Mouse (Mus musculus): ENCODE measurements at regions not wholly inside any gene's neighbourhood (a gene's known extent, or its start where the extent isn't known, plus 50 kb on each side); places are given as distances from the start of the nearest gene placed in this dataset.

DNA sequence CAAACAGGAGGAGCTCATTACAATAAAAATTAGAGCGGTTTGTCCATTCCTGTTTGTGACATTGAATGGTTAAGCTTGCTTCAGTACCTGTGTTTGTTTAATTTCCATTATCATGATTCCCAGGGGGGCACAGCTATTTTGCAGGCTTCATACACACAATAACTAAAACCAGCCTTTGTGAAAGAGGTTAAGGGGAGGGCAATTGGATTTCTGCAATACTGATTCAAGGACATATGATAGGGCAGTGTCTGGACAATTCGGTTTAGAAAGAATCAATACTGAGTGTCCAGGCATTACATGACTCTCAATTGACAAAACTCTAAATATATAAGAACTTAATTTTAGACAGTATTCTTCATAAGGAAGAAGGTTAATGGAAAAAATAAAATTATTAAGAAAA is 284.7 kb upstream of the 4921530L21Rik start:
- Histone ChIP-seq H3K4me1 (ENCODE audit: control insufficient read depth, insufficient read depth) (no peaks in the 10 kb centered on the region), H3K9me3 (replicated peaks; ENCODE audit: control insufficient read depth, low read length) (no peaks in the 10 kb centered on the region), H3K4me2 (ENCODE audit: low read depth, low read length) (no peak overlapping the region), H3K9ac (replicated peaks; ENCODE audit: low read depth, low read length) (no peak overlapping the region), H3K27me3 (ENCODE audit: control insufficient read depth, insufficient read depth, low read length) (no peaks in the 10 kb centered on the region), H3K27ac (ENCODE audit: low read depth) (no peak overlapping the region), H3K4me3 (ENCODE audit: low read depth, low read length) (no peak overlapping the region), H3K36me3 (replicated peaks; ENCODE audit: control insufficient read depth, insufficient read depth, low read length) (no peaks in the 10 kb centered on the region)
- ATAC-seq (ENCODE audit: insufficient read depth, low read depth) (no peak), DNase-seq (ENCODE audit: low spot score) (no peak)
- TF ChIP-seq EP300 (IDR thresholded peaks at IDR 0.05; ENCODE audit: low read depth) (no peak), CTCF (IDR thresholded peaks at IDR 0.05; ENCODE audit: low read depth) (no peak)
- WGBS, result 82% methylated on average over 2 of the region's 2 CpGs

- ATAC-seq (ENCODE audit: insufficient read depth, low read depth), result no peak
- Histone ChIP-seq H3K9me3 (replicated peaks; ENCODE audit: control insufficient read depth, low read length) (no peaks in the 10 kb centered on the region), H3K27me3 (ENCODE audit: control insufficient read depth, insufficient read depth, low read length) (no peaks in the 10 kb centered on the region), H3K4me1 (ENCODE audit: control insufficient read depth, insufficient read depth) (no peaks in the 10 kb centered on the region), H3K36me3 (replicated peaks; ENCODE audit: control insufficient read depth, insufficient read depth, low read length) (no peaks in the 10 kb centered on the region), H3K27ac (ENCODE audit: low read depth) (no peak overlapping the region), H3K4me2 (ENCODE audit: low read depth, low read length) (no peak overlapping the region), H3K4me3 (ENCODE audit: low read depth, low read length) (no peak overlapping the region), H3K9ac (replicated peaks; ENCODE audit: low read depth, low read length) (no peak overlapping the region)
- TF ChIP-seq CTCF (IDR thresholded peaks at IDR 0.05; ENCODE audit: low read depth) (no peak), EP300 (IDR thresholded peaks at IDR 0.05; ENCODE audit: low read depth) (no peak)
- DNase-seq (ENCODE audit: low spot score), result no peak
- 51% methylated on average over 6 of the region's 6 CpGs for WGBS
Observed at GRCm38 (mm10) chr14:95645980-95646379, 235.1 kb upstream of the 4921530L21Rik start.

GRCm38 (mm10) chr14:95659552-95659951 is 221.5 kb upstream of the 4921530L21Rik start:
- Histone ChIP-seq H3K9ac (replicated peaks; ENCODE audit: low read depth, low read length) (no peak overlapping the region), H3K27ac (ENCODE audit: low read depth) (no peak overlapping the region), H3K9me3 (replicated peaks; ENCODE audit: control insufficient read depth, low read length) (no peaks in the 10 kb centered on the region), H3K27me3 (ENCODE audit: control insufficient read depth, insufficient read depth, low read length) (no peaks in the 10 kb centered on the region), H3K4me3 (ENCODE audit: low read depth, low read length) (no peak overlapping the region), H3K4me1 (ENCODE audit: control insufficient read depth, insufficient read depth) (no peaks in the 10 kb centered on the region), H3K36me3 (replicated peaks; ENCODE audit: control insufficient read depth, insufficient read depth, low read length) (no peaks in the 10 kb centered on the region), H3K4me2 (ENCODE audit: low read depth, low read length) (no peak overlapping the region)
- DNase-seq (ENCODE audit: low spot score), result no peak
- TF ChIP-seq CTCF (IDR thresholded peaks at IDR 0.05; ENCODE audit: low read depth) (no peak), EP300 (IDR thresholded peaks at IDR 0.05; ENCODE audit: low read depth) (no peak)
- ATAC-seq (ENCODE audit: insufficient read depth, low read depth), result no peak
- WGBS, result 64% methylated on average over 1 of the region's 1 CpGs

DNA sequence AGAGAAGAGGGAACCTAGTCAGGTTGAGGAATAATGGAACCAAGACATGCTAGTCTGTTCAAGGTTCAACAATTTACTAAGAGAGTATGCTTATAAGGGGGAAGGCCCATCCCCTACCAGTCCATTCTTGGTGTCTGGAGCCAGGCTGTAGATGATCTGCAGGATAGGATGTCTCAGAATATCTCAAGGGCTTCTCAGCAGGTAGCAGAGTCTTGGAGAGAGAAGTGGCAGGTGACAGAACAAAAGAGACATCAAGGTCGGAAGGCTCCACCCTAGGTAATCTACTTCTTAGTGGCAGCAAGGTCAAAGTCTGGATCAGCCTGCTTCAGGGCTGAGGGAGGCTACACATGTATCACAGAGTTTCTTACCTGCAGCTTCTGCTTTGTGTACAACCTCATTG is 220.2 kb upstream of the 4921530L21Rik start:
- H3K4me1 ChIP-seq (ENCODE audit: control insufficient read depth, insufficient read depth), result no peaks in the 10 kb centered on the region
- H3K27ac ChIP-seq (ENCODE audit: low read depth), result no peak overlapping the region
- WGBS, result 64% methylated on average over 1 of the region's 1 CpGs
- no peak overlapping the region for H3K9ac ChIP-seq (replicated peaks; ENCODE audit: low read depth, low read length)
- no peak for DNase-seq (ENCODE audit: low spot score)
- H3K27me3 ChIP-seq (ENCODE audit: control insufficient read depth, insufficient read depth, low read length), result no peaks in the 10 kb centered on the region
- no peak for ATAC-seq (ENCODE audit: insufficient read depth, low read depth)
- no peak overlapping the region for H3K4me3 ChIP-seq (ENCODE audit: low read depth, low read length)
- H3K36me3 ChIP-seq (replicated peaks; ENCODE audit: control insufficient read depth, insufficient read depth, low read length), result no peaks in the 10 kb centered on the region
- H3K4me2 ChIP-seq (ENCODE audit: low read depth, low read length), result no peak overlapping the region
- TF ChIP-seq EP300 (IDR thresholded peaks at IDR 0.05; ENCODE audit: low read depth) (no peak), CTCF (IDR thresholded peaks at IDR 0.05; ENCODE audit: low read depth) (no peak)
- H3K9me3 ChIP-seq (replicated peaks; ENCODE audit: control insufficient read depth, low read length), result no peaks in the 10 kb centered on the region

GRCm38 (mm10) chr14:95661416-95661815 is 219.6 kb upstream of the 4921530L21Rik start:
- H3K36me3 ChIP-seq (replicated peaks; ENCODE audit: control insufficient read depth, insufficient read depth, low read length), result no peaks in the 10 kb centered on the region
- H3K9ac ChIP-seq (replicated peaks; ENCODE audit: low read depth, low read length), result no peak overlapping the region
- no peaks in the 10 kb centered on the region for H3K9me3 ChIP-seq (replicated peaks; ENCODE audit: control insufficient read depth, low read length)
- no peak overlapping the region for H3K27ac ChIP-seq (ENCODE audit: low read depth)
- no peak overlapping the region for H3K4me3 ChIP-seq (ENCODE audit: low read depth, low read length)
- 67% methylated on average over 3 of the region's 3 CpGs for WGBS
- ATAC-seq (ENCODE audit: insufficient read depth, low read depth), result no peak
- no peak overlapping the region for H3K4me2 ChIP-seq (ENCODE audit: low read depth, low read length)
- H3K4me1 ChIP-seq (ENCODE audit: control insufficient read depth, insufficient read depth), result no peaks in the 10 kb centered on the region
- no peak for DNase-seq (ENCODE audit: low spot score)
- H3K27me3 ChIP-seq (ENCODE audit: control insufficient read depth, insufficient read depth, low read length), result no peaks in the 10 kb centered on the region
- TF ChIP-seq CTCF (IDR thresholded peaks at IDR 0.05; ENCODE audit: low read depth) (no peak), EP300 (IDR thresholded peaks at IDR 0.05; ENCODE audit: low read depth) (no peak)

DNA sequence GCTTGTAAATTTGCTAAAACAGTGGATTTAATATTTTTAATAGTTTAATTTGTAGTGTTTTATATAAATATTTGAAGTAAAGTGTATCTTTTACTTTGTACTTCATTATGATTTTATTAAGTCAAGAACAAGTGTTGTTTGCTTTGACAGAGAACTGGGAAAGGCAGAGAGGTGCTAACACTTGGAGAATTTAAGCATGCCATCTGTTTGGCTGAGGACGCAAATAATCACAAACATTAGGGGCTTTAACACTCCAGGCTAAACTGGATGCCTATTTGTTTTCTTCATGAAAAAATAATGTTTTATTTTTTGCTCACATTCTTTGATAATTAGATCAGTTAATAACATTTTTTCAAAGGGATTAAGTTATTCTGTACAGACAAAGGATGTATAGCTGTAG is 193.6 kb upstream of the 4921530L21Rik start:
- no peaks in the 10 kb centered on the region for H3K36me3 ChIP-seq (replicated peaks; ENCODE audit: control insufficient read depth, insufficient read depth, low read length)
- H3K4me3 ChIP-seq (ENCODE audit: low read depth, low read length), result no peak overlapping the region
- TF ChIP-seq CTCF (IDR thresholded peaks at IDR 0.05; ENCODE audit: low read depth) (no peak), EP300 (IDR thresholded peaks at IDR 0.05; ENCODE audit: low read depth) (no peak)
- DNase-seq (ENCODE audit: low spot score), result no peak
- ATAC-seq (ENCODE audit: insufficient read depth, low read depth), result no peak
- no peaks in the 10 kb centered on the region for H3K4me1 ChIP-seq (ENCODE audit: control insufficient read depth, insufficient read depth)
- no peaks in the 10 kb centered on the region for H3K9me3 ChIP-seq (replicated peaks; ENCODE audit: control insufficient read depth, low read length)
- no peak overlapping the region for H3K4me2 ChIP-seq (ENCODE audit: low read depth, low read length)
- no peaks in the 10 kb centered on the region for H3K27me3 ChIP-seq (ENCODE audit: control insufficient read depth, insufficient read depth, low read length)
- WGBS, result 51% methylated on average over 1 of the region's 1 CpGs
- H3K9ac ChIP-seq (replicated peaks; ENCODE audit: low read depth, low read length), result no peak overlapping the region
- no peak overlapping the region for H3K27ac ChIP-seq (ENCODE audit: low read depth)

Data from heart, postnatal 0 days (tissue).